Mouse (Mus musculus) stomach, embryonic 15.5 days (tissue): ENCODE results near the gene Gm1113. TPM values are rescaled to one million over a fixed set of nuclear protein-coding genes. Genes with fewer than 3 reads are reported as not detected.

Experiments used
- ATAC-seq: fragments of 200-750 bp; cut with Nextera tagmentation; 2 replicates; pipeline ENCODE4 v1.8.0; 2017; ENCODE audit warnings: low read depth, moderate number of reproducible peaks, moderate TSS enrichment; ENCODE audit not compliant: insufficient read depth, low FRiP score
- H3K27ac ChIP-seq: fragments of 300-500 bp; sonication (generic); 2 replicates; pipeline ENCODE4 v1.5.1; 2015; ENCODE audit warnings: mild to moderate bottlenecking, inconsistent platforms
- H3K27me3 ChIP-seq: fragments of 300-500 bp; sonication (generic); replicated peaks from 2 replicates; pipeline ENCODE4 v1.6.1; 2015; ENCODE audit warnings: inconsistent platforms
- H3K36me3 ChIP-seq: fragments of 300-500 bp; sonication (generic); 2 replicates; pipeline ENCODE4 v1.6.1; 2015; ENCODE audit warnings: inconsistent platforms
- H3K4me1 ChIP-seq: fragments of 300-500 bp; sonication (generic); 2 replicates; pipeline ENCODE4 v1.6.1; 2015; ENCODE audit warnings: inconsistent platforms
- H3K4me2 ChIP-seq: fragments of 300-500 bp; sonication (generic); 2 replicates; pipeline ENCODE4 v1.6.1; 2015; ENCODE audit warnings: mild to moderate bottlenecking, inconsistent platforms
- H3K4me3 ChIP-seq: fragments of 300-500 bp; sonication (generic); replicated peaks from 2 replicates; pipeline ENCODE4 v1.5.1; 2015; ENCODE audit warnings: inconsistent platforms
- H3K9ac ChIP-seq: fragments of 300-500 bp; sonication (generic); 2 replicates; pipeline ENCODE4 v1.6.1; 2015; ENCODE audit warnings: inconsistent platforms
- H3K9me3 ChIP-seq: fragments of 300-500 bp; sonication (generic); 2 replicates; pipeline ENCODE4 v1.6.1; 2016; ENCODE audit warnings: inconsistent platforms
- WGBS: fragments of 180-500 bp; shearing (Covaris S2); methylation state at CpG from one replicate; pipeline ENCODE4 v1.1.7; 2015; 5-methylcytosine and 5-hydroxymethylcytosine counted together
- polyA plus RNA-seq: library from polyadenylated mRNA; unstranded; fragments of >200 nt; fragmentation: Nextera tagmentation; extraction: Ambion mirVana; gene quantifications from 2 replicates; pipeline ENCODE4 v1.2.1, GENCODE M21; 2015

Gene Gm1113
- polyA plus RNA-seq, 1 experiment from 2014 or later: not detected

DNA sequence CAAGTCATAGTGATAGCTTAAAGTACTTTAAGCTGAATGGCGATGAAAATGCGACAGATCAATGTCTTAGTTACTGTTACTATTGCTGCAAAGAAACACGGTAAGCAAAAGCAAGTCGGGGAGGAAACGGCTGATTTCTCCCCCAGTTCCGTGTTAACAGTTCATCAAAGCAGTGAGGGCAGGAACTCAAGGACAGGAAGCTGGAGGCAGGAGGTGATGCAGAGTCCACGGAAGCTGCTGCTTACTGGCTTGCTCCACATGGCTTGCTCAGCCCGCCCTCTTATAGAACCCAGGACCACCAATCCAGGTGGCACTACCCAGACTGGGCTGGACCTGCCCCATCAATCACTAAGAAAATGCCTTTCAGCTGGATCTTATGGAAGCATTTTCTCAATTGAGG is 58.5 kb downstream of the Gm1113 start:
- no peaks in the 10 kb centered on the region for H3K27me3 ChIP-seq
- no peaks in the 10 kb centered on the region for H3K9me3 ChIP-seq
- no peaks in the 10 kb centered on the region for H3K4me1 ChIP-seq
- H3K4me2 ChIP-seq: no peak overlapping the region
- no peak overlapping the region for H3K27ac ChIP-seq
- no peak overlapping the region for H3K9ac ChIP-seq
- peaks cover 13% of the 10 kb centered on the region for H3K36me3 ChIP-seq
- no peak for ATAC-seq
- H3K4me3 ChIP-seq: no peak overlapping the region
- 78% methylated on average over 8 of the region's 8 CpGs for WGBS

Other genes starting within 250 kb of the Gm1113 start
- gene Cdon, start 97.1 kb downstream of the Gm1113 start, polyA plus RNA-seq: 10.2 and 10.4 TPM in 2 replicates
- gene Ddx25, start 40.3 kb upstream of the Gm1113 start, polyA plus RNA-seq: 1.6 and 1.8 TPM in 2 replicates
- 17.0 and 17.8 TPM in 2 replicates for gene Pus3, start 40.3 kb upstream of the Gm1113 start, polyA plus RNA-seq
- gene Pate2, start 52.0 kb upstream of the Gm1113 start, polyA plus RNA-seq: 0.79 and 0.95 TPM in 2 replicates
- 12.2 and 12.4 TPM in 2 replicates for gene Hyls1, start 52.1 kb upstream of the Gm1113 start, polyA plus RNA-seq
- not detected in 2 replicates for gene Pate4, start 93.7 kb upstream of the Gm1113 start, polyA plus RNA-seq
- not detected in 2 replicates for gene Pate3, start 129.9 kb upstream of the Gm1113 start, polyA plus RNA-seq
- not detected in 2 replicates for gene Pate1, start 169.1 kb upstream of the Gm1113 start, polyA plus RNA-seq
- not detected in 2 replicates for gene Gm17677, start 222.8 kb upstream of the Gm1113 start, polyA plus RNA-seq